Mouse (Mus musculus) lung, postnatal 0 days (tissue): ENCODE data around the gene Dnm3. TPM values are rescaled to one million over a fixed set of nuclear protein-coding genes. Genes with fewer than 3 reads are reported as not detected.

Experiments used
- ATAC-seq: fragments of 200-750 bp; cut with Nextera tagmentation; 2 replicates; pipeline ENCODE4 v1.8.0; 2017; ENCODE audit warnings: moderate library complexity
- DNase-seq: peaks from one replicate; pipeline ENCODE4 v3.0.0-alpha.2; 2016; ENCODE audit warnings: low spot score
- H3K27ac ChIP-seq: fragments of 300-500 bp; sonication (generic); 2 replicates; pipeline ENCODE4 v1.5.1; 2014; ENCODE audit warnings: antibody characterized with exemption, mild to moderate bottlenecking, low read length, mixed read lengths
- H3K27me3 ChIP-seq: fragments of 300-500 bp; sonication (generic); replicated peaks from 2 replicates; pipeline ENCODE4 v1.6.1; 2014; ENCODE audit warnings: low read length, mixed read lengths; ENCODE audit not compliant: insufficient read depth
- H3K36me3 ChIP-seq: fragments of 300-500 bp; sonication (generic); 2 replicates; pipeline ENCODE4 v1.6.1; 2014; ENCODE audit warnings: low read length, mixed read lengths; ENCODE audit not compliant: insufficient read depth
- H3K4me1 ChIP-seq: fragments of 300-500 bp; sonication (generic); 2 replicates; pipeline ENCODE4 v1.6.1; 2014; ENCODE audit warnings: antibody characterized with exemption, low read depth, low read length, mixed read lengths; ENCODE audit not compliant: insufficient read depth
- H3K4me2 ChIP-seq: fragments of 300-500 bp; sonication (generic); replicated peaks from 2 replicates; pipeline ENCODE4 v1.6.1; 2014; ENCODE audit warnings: low read depth, mild to moderate bottlenecking, low read length, moderate library complexity, mixed read lengths
- H3K4me3 ChIP-seq: fragments of 300-500 bp; sonication (generic); 2 replicates; pipeline ENCODE4 v1.5.1; 2014; ENCODE audit warnings: low read depth, low read length
- H3K9ac ChIP-seq: fragments of 300-500 bp; sonication (generic); replicated peaks from 2 replicates; pipeline ENCODE4 v1.6.1; 2014; ENCODE audit warnings: low read depth, mild to moderate bottlenecking
- H3K9me3 ChIP-seq: fragments of 300-500 bp; sonication (generic); 2 replicates; pipeline ENCODE4 v1.6.1; 2016; ENCODE audit warnings: low read length, mixed read lengths
- CTCF ChIP-seq: IDR thresholded peaks from 2 replicates; pipeline ENCODE4 v1.5.1; 2016; ENCODE audit warnings: antibody characterized with exemption, mild to moderate bottlenecking
- EP300 ChIP-seq: IDR thresholded peaks from 2 replicates; pipeline ENCODE4 v1.6.1; 2016; ENCODE audit warnings: antibody characterized with exemption, mild to moderate bottlenecking, control low read depth
- WGBS: fragments of 180-500 bp; shearing (Covaris S2); extraction: QIAGEN DNeasy Blood & Tissue Kit; methylation state at CpG from one replicate; pipeline ENCODE4 v1.1.7; 2014; 5-methylcytosine and 5-hydroxymethylcytosine counted together
- polyA plus RNA-seq: library from polyadenylated mRNA; unstranded; fragments of >200 nt; fragmentation: Nextera tagmentation; extraction: Ambion mirVana; gene quantifications from 2 replicates; pipeline ENCODE4 v1.2.1, GENCODE M21; 2015

Dnm3 gene
- polyA plus RNA-seq, 1 experiment from 2014 or later, result 3.4 TPM

- WGBS, result 76% methylated on average over 7 of the region's 7 CpGs
- TF ChIP-seq CTCF (no peak), EP300 (no peak)
- no peak overlapping the region for H3K27ac ChIP-seq
These were observed 335.5 kb downstream of the Dnm3 start for GRCm38 (mm10) chr1:162142285-162142684.

GRCm38 (mm10) chr1:162136328-162136727, 341.5 kb downstream of the Dnm3 start:
- 42% methylated on average over 4 of the region's 4 CpGs for WGBS
- peak; percentile 58 for DNase-seq

More at GRCm38 (mm10) chr1:162142285-162142684, 335.5 kb downstream of the Dnm3 start:
- Histone ChIP-seq H3K9me3 (no peaks in the 10 kb centered on the region), H3K4me3 (no peak overlapping the region), H3K4me2 (no peak overlapping the region), H3K9ac (no peak overlapping the region), H3K36me3 (no peaks in the 10 kb centered on the region), H3K27me3 (no peaks in the 10 kb centered on the region), H3K4me1 (no peaks in the 10 kb centered on the region)
- no peak for ATAC-seq
- no peak for DNase-seq

GRCm38 (mm10) chr1:162135451-162136213, 342.2 kb downstream of the Dnm3 start:
- Histone ChIP-seq H3K27ac (no peak overlapping the region), H3K4me2 (no peak overlapping the region), H3K9me3 (no peaks in the 10 kb centered on the region), H3K4me3 (no peak overlapping the region), H3K27me3 (no peaks in the 10 kb centered on the region), H3K4me1 (no peaks in the 10 kb centered on the region), H3K9ac (no peak overlapping the region), H3K36me3 (no peaks in the 10 kb centered on the region)
- 82% methylated on average over 11 of the region's 11 CpGs for WGBS
- ATAC-seq (no peak), DNase-seq (no peak)
- TF ChIP-seq EP300 (no peak), CTCF (no peak)

More at GRCm38 (mm10) chr1:162136328-162136727, 341.5 kb downstream of the Dnm3 start:
- peak; percentile 25; the same call in 1 of the 2 replicates for ATAC-seq
- TF ChIP-seq EP300 (peak; percentile 29; the same call in 1 of the 2 replicates), CTCF (no peak)
- Histone ChIP-seq H3K27me3 (no peaks in the 10 kb centered on the region), H3K27ac (no peak overlapping the region), H3K4me2 (no peak overlapping the region), H3K4me1 (no peaks in the 10 kb centered on the region), H3K9ac (no peak overlapping the region), H3K4me3 (no peak overlapping the region), H3K9me3 (no peaks in the 10 kb centered on the region), H3K36me3 (no peaks in the 10 kb centered on the region)

- 37% methylated on average over 3 of the region's 3 CpGs for WGBS
- no peak for TF ChIP-seq CTCF
- TF ChIP-seq EP300, result no peak
- no peak overlapping the region for H3K27ac ChIP-seq
- H3K27me3 ChIP-seq, result no peaks in the 10 kb centered on the region
- H3K9me3 ChIP-seq, result no peaks in the 10 kb centered on the region
- no peak overlapping the region for H3K9ac ChIP-seq
- DNase-seq (no peak), ATAC-seq (no peak)
- H3K4me2 ChIP-seq, result no peak overlapping the region
- no peaks in the 10 kb centered on the region for H3K36me3 ChIP-seq
- no peaks in the 10 kb centered on the region for H3K4me1 ChIP-seq
- H3K4me3 ChIP-seq, result no peak overlapping the region
These were observed 343.2 kb downstream of the Dnm3 start for GRCm38 (mm10) chr1:162134651-162135066.

- peak; percentile 21 for ATAC-seq
These were observed 344.8 kb downstream of the Dnm3 start for GRCm38 (mm10) chr1:162132908-162133641.

More at GRCm38 (mm10) chr1:162132908-162133641, 344.8 kb downstream of the Dnm3 start:
- TF ChIP-seq CTCF (no peak), EP300 (no peak)
- peak; percentile 42 for DNase-seq
- Histone ChIP-seq H3K36me3 (no peaks in the 10 kb centered on the region), H3K4me2 (no peak overlapping the region), H3K4me1 (no peaks in the 10 kb centered on the region), H3K27ac (no peak overlapping the region), H3K27me3 (no peaks in the 10 kb centered on the region), H3K9ac (no peak overlapping the region), H3K9me3 (no peaks in the 10 kb centered on the region), H3K4me3 (no peak overlapping the region)
- 83% methylated on average over 8 of the region's 8 CpGs for WGBS
